Mouse (Mus musculus) testis, adult 2 months (tissue): ENCODE data around the gene Slc22a5.

Experiments used
- CTCF ChIP-seq: fragments of 200-500 bp; IDR thresholded peaks from 2 replicates; pipeline ENCODE4 v1.5.1; 2012; ENCODE audit warnings: low read depth, mild to moderate bottlenecking, inconsistent platforms, low read length, moderate library complexity; ENCODE audit not compliant: control insufficient read depth, insufficient read depth, insufficient replicate concordance
- POLR2A ChIP-seq: fragments of 200-500 bp; IDR thresholded peaks from 2 replicates; pipeline ENCODE4 v1.6.1; 2012; ENCODE audit warnings: low read depth, mild to moderate bottlenecking, inconsistent platforms, low read length, moderate library complexity; ENCODE audit not compliant: control insufficient read depth

DNA sequence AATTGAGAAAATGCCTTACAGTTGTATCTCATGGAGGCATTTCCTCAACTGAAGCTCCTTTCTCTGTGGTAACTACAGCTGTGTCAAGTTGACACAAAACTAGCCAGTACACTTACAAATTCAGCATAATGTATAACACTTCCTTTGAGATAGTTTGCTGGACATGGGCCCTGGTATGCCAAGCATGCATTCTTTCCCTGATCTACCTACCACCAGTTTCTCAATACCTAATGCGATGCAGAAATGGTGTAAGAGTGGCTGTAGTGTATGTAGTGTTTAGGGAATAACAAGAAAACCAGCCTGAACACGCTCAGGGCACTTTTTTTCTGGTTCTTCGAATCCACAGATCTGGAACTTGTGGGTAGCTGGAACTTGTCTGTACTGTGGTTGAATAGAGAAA is 37.1 kb upstream of the Slc22a5 start:
- no peak for TF ChIP-seq POLR2A
- TF ChIP-seq CTCF: no peak
